Mouse (Mus musculus) CD4-positive, CD25-positive, alpha-beta regulatory T cell, adult 2 months (primary cell): ENCODE measurements around the gene Txndc15.
"Not testable (repeated sequence)": the region's sequence is repeated elsewhere in the genome, so short reads cannot be mapped to it uniquely, and the experiment has no call there.

Experiments
- DNase-seq: peaks from one replicate; pipeline ENCODE4 v3.0.0-alpha.2; 2012; ENCODE audit warnings: low read depth, low spot score

The Txndc15 gene

GRCm38 (mm10) chr13:55714501-55715166 lies at the start of gene Txndc15:
Gene Txndc15 (plus strand): TSS chr13:55714650.
- DNase-seq, result peak; percentile 89

DNA sequence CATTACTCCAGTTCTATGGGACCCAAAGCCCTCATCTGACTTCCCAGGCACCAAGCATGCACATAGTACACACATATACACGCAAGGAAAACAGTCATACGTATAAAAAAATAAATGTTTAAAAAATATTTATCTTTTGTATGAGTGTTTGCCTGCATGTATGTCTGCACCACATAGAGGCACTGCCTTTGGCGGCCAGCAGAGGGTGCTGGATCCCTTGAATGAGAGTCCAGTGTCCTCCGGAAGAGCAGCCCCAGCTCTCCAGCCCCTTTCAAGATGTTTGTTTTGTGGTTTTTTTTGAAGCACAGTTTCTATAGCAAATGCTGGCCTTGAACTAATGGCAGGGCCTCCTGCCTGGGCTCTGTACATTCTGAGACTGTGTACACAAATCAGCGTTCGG lies 45.9 kb upstream of the Txndc15 start:
- peak; percentile 63 for DNase-seq

- DNase-seq, result peak; percentile 64
Observed at GRCm38 (mm10) chr13:55672711-55673110, 41.7 kb upstream of the Txndc15 start.

GRCm38 (mm10) chr13:55677364-55677763 lies 37.1 kb upstream of the Txndc15 start:
- DNase-seq, result no peak

DNA sequence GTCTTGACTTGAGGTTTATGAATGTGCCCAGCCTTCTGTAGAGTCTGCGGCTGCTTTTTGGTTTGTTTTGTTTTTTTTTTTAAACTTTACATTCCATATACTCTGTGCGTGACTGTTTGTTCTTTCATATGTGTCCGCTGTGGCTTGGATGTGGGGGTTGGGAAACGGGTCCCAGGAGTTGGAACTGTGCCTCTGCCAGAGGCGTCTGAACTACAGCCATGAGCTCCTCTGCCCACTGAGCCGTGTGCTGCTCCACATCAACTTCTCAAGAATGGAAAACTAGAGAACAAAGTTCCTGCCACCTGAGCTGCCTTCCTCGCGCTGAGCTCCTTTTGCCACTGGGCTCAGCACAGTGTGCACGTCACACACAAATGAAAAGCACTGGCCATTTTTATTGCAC lies 32.2 kb upstream of the Txndc15 start:
- DNase-seq, result no peak

DNA sequence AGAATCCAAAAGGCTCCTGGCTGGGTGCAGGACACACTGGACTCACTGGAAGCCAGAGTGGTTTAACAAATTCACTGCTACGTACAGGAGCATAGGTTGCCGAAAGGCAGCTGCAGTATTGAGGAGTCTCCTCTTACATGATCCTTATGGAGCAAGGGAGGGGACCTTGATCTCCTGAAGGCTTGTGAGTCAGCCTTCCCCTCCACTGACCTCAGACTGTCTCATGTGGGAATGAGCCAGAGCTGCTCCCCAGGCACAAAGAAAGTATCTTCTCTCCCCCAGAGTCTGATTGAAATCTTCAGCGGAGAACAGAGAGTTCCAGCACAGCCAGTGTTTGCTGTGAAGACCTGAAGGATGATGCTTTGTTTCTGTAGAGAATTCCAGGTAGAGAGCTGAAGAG lies 30.9 kb upstream of the Txndc15 start:
- no peak for DNase-seq

GRCm38 (mm10) chr13:55686107-55686633 lies 28.3 kb upstream of the Txndc15 start:
- DNase-seq, result no peak

DNA sequence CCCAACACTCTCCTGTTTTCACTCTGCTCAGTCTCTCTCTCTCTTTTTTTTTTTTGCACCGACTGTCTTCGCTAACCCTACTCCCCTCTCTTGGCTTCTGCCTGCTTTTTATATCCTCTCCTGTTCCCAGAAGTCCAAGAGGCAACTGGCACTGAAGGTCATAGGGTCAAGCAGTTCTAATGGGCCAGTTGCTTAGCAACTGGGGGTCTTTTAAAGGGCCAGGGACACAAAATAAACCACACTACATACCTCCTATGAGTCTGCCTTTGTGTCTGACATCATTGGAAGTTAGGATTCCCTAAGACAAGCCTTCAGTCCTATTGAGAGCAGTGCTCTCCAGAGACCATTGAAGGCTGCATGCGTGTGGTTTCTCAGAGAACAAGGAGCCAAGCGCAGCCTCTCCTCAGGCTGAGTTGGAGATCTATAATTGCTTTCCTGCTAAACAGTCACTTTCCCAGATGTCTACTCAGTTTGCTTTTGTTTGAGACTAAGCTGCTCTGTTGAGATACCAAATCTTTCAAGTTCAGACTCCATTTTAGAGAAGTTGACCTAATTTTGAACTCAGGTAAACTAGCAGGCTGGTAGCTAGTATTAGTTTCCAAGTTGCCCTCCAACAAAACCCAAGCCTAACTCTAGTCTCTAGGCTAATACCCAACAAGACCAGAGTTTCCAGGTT lies 26.4 kb upstream of the Txndc15 start:
- DNase-seq, result no peak

GRCm38 (mm10) chr13:55692535-55693242 lies 21.8 kb upstream of the Txndc15 start, which contains the start of gene B230219D22Rik:
Gene B230219D22Rik (plus strand): TSS chr13:55693124.
- DNase-seq, result peak; percentile 95

DNA sequence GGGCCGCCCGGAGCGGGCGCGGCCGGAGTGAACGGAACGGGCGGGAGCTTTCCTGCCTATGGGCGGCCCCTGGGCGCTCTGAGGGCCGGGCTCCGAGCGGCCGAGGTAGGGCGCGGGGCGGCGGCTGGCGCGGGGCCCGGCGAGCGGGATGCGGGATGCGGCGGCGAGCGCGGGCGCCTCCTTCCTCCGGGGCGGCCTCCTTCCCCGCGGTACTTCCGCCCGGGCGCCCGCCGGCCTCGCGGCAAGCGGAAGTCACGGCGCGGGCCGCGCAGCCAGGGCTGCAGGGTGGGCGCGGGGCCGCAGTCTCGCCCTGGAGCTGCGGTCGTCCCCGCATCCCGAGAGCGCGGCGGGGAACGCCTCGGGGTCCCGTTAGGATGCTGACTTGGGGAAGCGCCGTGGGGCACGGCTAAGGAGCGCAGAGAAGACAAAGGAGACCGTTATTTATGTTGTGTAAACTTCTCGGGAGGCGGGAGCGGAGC lies 21.2 kb upstream of the Txndc15 start:
- peak; percentile 72 for DNase-seq

DNA sequence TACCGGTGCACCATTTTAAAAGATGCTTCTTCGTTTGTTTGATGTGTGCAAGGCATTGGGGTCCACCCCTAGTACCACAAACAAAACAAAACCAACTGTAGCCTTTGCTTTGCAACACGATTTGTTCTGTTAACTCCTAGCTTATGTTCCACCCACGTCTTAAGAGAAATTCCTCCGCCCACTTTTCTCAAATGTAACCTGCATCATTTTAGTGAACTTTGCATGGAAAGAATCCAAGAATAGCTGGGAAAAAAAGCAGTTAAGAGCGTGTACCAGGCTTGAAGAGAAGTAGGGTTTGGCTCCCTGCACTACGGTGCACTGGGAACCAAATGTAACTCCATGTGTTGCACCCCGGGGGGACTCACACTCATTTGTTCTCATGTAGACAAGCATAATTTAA lies 20.3 kb upstream of the Txndc15 start:
- DNase-seq, result no peak

DNA sequence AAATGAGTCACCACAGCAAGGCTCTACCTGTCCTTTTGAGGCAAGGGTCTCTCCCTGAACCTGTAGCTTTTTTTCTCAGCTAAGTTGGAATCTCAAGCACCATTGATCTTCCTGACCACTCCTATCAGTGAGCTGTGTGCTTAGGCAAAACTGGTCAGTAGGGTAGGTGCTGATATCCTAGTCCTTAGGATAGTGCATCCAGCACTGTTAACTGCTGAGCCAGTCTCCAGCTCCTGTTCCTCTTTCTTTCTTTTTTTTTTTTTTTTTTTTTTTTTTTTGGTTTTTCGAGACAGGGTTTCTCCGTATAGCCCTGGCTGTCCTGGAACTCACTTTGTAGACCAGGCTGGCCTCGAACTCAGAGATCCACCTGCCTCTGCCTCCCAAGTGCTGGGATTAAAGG lies 18.5 kb upstream of the Txndc15 start:
- not testable (repeated sequence) for DNase-seq

DNA sequence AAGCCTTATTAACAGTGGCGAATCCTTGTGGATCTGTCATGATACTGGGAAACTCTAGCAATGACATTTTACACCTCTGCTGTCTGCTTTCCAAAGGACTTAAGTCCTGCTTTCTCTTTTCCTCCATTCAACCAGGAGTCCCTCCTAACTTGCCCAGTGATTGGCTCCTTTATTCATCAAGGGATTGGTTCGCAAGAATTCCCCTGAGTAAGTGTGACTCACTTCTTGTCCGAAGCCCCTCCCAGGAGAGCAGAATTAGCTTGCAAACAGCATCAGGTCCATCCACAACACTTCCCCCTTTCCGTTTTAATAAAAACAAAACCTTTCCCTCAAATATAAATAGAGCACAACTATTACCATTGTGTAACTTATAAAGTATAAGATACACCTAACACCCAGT lies 10.1 kb upstream of the Txndc15 start:
- no peak for DNase-seq

DNA sequence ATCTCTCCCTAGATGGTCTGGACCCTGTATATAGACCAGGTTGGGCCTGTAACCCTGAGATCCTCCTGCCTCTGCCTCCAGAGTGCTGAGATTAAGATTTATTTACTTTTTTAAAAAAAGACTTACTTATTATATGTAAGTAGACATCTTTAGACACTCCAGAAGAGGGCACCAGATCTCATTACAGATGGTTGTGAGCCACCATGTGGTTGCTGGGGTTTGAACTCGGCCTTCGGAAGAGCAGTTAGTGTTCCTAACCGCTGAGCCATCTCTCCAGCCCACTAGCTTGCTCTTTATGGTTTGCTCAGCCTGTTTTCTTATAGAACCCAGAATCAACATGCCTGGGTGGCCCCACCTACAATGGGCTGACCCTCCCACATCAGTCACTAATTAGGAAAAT lies 1.6 kb upstream of the Txndc15 start:
- no peak for DNase-seq

- no peak for DNase-seq
Observed at GRCm38 (mm10) chr13:55715167-55715512, 690 bp downstream of the Txndc15 start.

GRCm38 (mm10) chr13:55715908-55716510 lies 1.6 kb downstream of the Txndc15 start:
- DNase-seq, result peak; percentile 40

- no peak for DNase-seq
Observed at GRCm38 (mm10) chr13:55721516-55721915, 7.1 kb downstream of the Txndc15 start.

GRCm38 (mm10) chr13:55721995-55722394 lies 7.5 kb downstream of the Txndc15 start:
- no peak for DNase-seq

DNA sequence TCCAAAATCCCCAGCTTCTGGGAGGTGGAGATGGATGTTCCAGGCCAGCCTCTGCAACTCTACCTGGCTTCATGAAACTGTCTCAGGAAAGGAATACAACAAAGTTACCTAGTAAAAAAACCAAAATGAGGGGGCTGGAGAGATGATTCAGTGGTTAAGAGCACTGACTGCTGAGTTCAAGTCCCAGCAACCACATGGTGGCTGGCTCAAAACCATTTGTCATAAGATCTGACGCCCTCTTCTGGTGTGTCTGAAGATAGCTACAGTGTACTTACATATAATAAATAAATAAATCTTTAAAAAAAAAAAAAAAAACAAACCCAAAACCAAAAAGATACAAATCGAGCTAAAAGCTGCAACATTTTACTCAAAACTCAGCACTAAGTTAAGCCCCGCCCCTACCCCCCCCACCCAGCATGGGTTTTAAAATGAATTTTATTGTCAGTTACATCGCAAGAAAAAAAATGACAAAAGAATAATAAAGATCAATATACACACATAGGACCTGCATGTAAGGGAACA lies 12.2 kb downstream of the Txndc15 start:
- no peak for DNase-seq

- peak; percentile 91 for DNase-seq
Observed at GRCm38 (mm10) chr13:55727120-55727838, 12.8 kb downstream of the Txndc15 start, which contains the start of gene Pcbd2. Gene Pcbd2 (plus strand): TSS chr13:55727368.

- DNase-seq, result peak; percentile 88
Observed at GRCm38 (mm10) chr13:55727839-55728238, 13.4 kb downstream of the Txndc15 start.
